Mouse (Mus musculus): ENCODE measurements around the gene Arf1.

- no peak for TF ChIP-seq TAL1 (IDR thresholded peaks at IDR 0.05; ENCODE audit: low read length)
- no peak for TF ChIP-seq GATA1 (IDR thresholded peaks at IDR 0.05; ENCODE audit: low read length)
Observed at GRCm38 (mm10) chr11:59224025-59224424, 4.0 kb downstream of the Arf1 start.

All from erythroblast, embryonic 14.5 days (primary cell).